Mouse (Mus musculus) hematopoietic stem cell, adult 5-6 weeks (primary cell): ENCODE results near the gene Ms4a6b. TPM values are rescaled to one million over a fixed set of nuclear protein-coding genes. Genes with fewer than 3 reads are reported as not detected.
"Not testable (repeated sequence)": the region's sequence is repeated elsewhere in the genome, so short reads cannot be mapped to it uniquely, and the experiment has no call there.

Source experiments
- ATAC-seq, 2 experiments: fragments of 125-278 bp in 1 of 2; replicated peaks in 1 of 2; 2 replicates each; pipeline ENCODE4 v1.8.0; 2016 to 2017; ENCODE audit warnings: inconsistent platforms in 2 of 2, mild to moderate bottlenecking in 2 of 2, moderate number of reproducible peaks in 2 of 2, low read depth in 1 of 2, moderate TSS enrichment in 1 of 2; ENCODE audit not compliant: low FRiP score in 2 of 2, poor library complexity in 2 of 2, severe bottlenecking in 2 of 2, insufficient read depth in 1 of 2, low TSS enrichment in 1 of 2
- total RNA-seq: library from RNA; stranded (forward); fragments of 172-1452, 232-1000 nt; gene quantifications from 2 replicates; pipeline ENCODE4 v1.2.3, GENCODE M21; 2017

Ms4a6b gene
- total RNA-seq, 1 experiment from 2014 or later: 15.9 TPM

GRCm38 (mm10) chr19:11516845-11517244 lies 533 bp downstream of the Ms4a6b start:
- ATAC-seq: no peak

GRCm38 (mm10) chr19:11517373-11517772 lies 1.1 kb downstream of the Ms4a6b start:
- peak; percentile 69 to 84 for ATAC-seq

GRCm38 (mm10) chr19:11518356-11518755 lies 2.0 kb downstream of the Ms4a6b start:
- ATAC-seq: peak; percentile 57 to 71

GRCm38 (mm10) chr19:11520146-11520545 lies 3.8 kb downstream of the Ms4a6b start:
- ATAC-seq: no peak

- ATAC-seq: peak; percentile 37 to 58
These were observed 17.1 kb downstream of the Ms4a6b start for GRCm38 (mm10) chr19:11533421-11533820.

- no peak for ATAC-seq
These were observed 17.7 kb downstream of the Ms4a6b start for GRCm38 (mm10) chr19:11533888-11534445.

- ATAC-seq: no peak
These were observed 20.3 kb downstream of the Ms4a6b start, which contains the start of gene Ms4a4d for GRCm38 (mm10) chr19:11536593-11536992. Ms4a4d (plus strand) TSS chr19:11536801.

- ATAC-seq: no peak
These were observed 21.0 kb downstream of the Ms4a6b start for GRCm38 (mm10) chr19:11537336-11537735.

GRCm38 (mm10) chr19:11540166-11540821 lies 24.0 kb downstream of the Ms4a6b start:
- peak; percentile 84 to 92 for ATAC-seq

- not testable (repeated sequence) for ATAC-seq
These were observed 28.1 kb downstream of the Ms4a6b start for GRCm38 (mm10) chr19:11544383-11544782.

- no peak for ATAC-seq
These were observed 31.6 kb downstream of the Ms4a6b start for GRCm38 (mm10) chr19:11547911-11548310.

GRCm38 (mm10) chr19:11554726-11555125 lies 38.4 kb downstream of the Ms4a6b start:
- ATAC-seq: no peak

- peak; percentile 45 to 53; a peak in 3 of 4 replicates for ATAC-seq
These were observed 43.2 kb downstream of the Ms4a6b start for GRCm38 (mm10) chr19:11559560-11559959.

- no peak for ATAC-seq
These were observed 58.7 kb downstream of the Ms4a6b start for GRCm38 (mm10) chr19:11574965-11575364.

Other genes starting within 250 kb of the Ms4a6b start
- gene Ms4a5, start 232.6 kb upstream of the Ms4a6b start, total RNA-seq: not detected in 2 replicates
- not detected in 2 replicates for gene Ms4a14, start 202.1 kb upstream of the Ms4a6b start, total RNA-seq
- gene Ms4a7, start 180.4 kb upstream of the Ms4a6b start, total RNA-seq: 2.8 TPM in 1 of 2 replicates, not detected in the other
- gene Ms4a4a, start 141.0 kb upstream of the Ms4a6b start, total RNA-seq: not detected in 2 replicates
- gene Ms4a4c, start 111.7 kb upstream of the Ms4a6b start, total RNA-seq: 10.5 and 14.1 TPM in 2 replicates
- 1.1 and 4.7 TPM in 2 replicates for gene Ms4a4b, start 73.0 kb upstream of the Ms4a6b start, total RNA-seq
- gene Ms4a6c, start 47.1 kb upstream of the Ms4a6b start, total RNA-seq: 23.6 and 32.0 TPM in 2 replicates
- 0.69 and 11.6 TPM in 2 replicates for gene Gm8369, start 30.6 kb upstream of the Ms4a6b start, total RNA-seq
- 0.25 TPM in 1 of 2 replicates, not detected in the other for gene Ms4a4d, start 20.3 kb downstream of the Ms4a6b start, total RNA-seq
- gene Ms4a6d, start 88.3 kb downstream of the Ms4a6b start, total RNA-seq: 0.55 and 1.1 TPM in 2 replicates
- 7.5 and 21.3 TPM in 2 replicates for gene Ms4a2, start 107.2 kb downstream of the Ms4a6b start, total RNA-seq
- gene Ms4a3, start 124.3 kb downstream of the Ms4a6b start, total RNA-seq: 17.6 and 52.5 TPM in 2 replicates
- 1.2 TPM in 1 of 2 replicates, not detected in the other for gene Oosp2, start 144.0 kb downstream of the Ms4a6b start, total RNA-seq
- gene Oosp1, start 174.6 kb downstream of the Ms4a6b start, total RNA-seq: 0.40 and 0.81 TPM in 2 replicates
- gene Oosp3, start 180.5 kb downstream of the Ms4a6b start, total RNA-seq: not detected in 2 replicates
- not detected in 2 replicates for gene Gif, start 231.0 kb downstream of the Ms4a6b start, total RNA-seq